Mouse (Mus musculus) 3T3-L1 (cell line): ENCODE data around the gene Cggbp1.
A peak's percentile ranks its signal among the peaks of the same experiment; 100 is the strongest.

Source experiments
- DNase-seq: peaks from one replicate; pipeline ENCODE4 v3.0.0-alpha.2; 2015; ENCODE audit warnings: low read depth, low spot score

The Cggbp1 gene

GRCm38 (mm10) chr16:64873416-64874305 lies 21.9 kb downstream of the Cggbp1 start:
- peak; percentile 96 for DNase-seq

- DNase-seq, result peak; percentile 22
Observed at GRCm38 (mm10) chr16:64875384-64875783, 23.6 kb downstream of the Cggbp1 start.

- no peak for DNase-seq
Observed at GRCm38 (mm10) chr16:64875822-64876221, 24.0 kb downstream of the Cggbp1 start.

DNA sequence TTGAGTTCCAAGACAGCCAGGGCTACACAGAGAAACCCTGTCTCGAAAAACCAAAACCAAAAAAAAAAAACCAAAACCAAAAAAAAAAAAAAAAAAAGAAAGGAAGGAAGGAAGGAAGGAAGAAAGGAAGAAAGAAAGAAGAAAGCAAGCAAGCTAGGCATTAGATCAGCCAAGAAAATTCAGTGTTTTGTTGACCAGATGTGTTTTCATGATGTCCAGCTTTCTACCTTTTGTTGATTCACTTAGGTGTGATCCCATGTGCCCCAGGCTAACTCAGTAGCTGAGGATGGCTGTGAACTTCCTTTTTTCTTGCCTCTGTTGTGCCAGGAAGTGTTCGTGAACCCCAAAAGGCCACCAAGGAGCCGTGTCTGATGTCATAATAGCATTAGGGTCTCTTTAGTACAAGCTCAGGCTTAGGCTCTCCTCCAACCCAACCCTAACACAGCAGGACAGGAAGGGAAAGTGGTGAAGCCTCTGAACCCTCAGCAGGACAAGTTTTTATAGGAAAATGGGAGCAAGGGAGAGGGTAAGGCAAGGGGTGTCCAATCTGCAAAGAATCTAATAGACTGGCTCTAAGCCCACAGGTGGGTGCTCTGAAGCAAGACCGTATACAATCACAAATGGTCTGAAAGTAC lies 25.0 kb downstream of the Cggbp1 start:
- no peak for DNase-seq

DNA sequence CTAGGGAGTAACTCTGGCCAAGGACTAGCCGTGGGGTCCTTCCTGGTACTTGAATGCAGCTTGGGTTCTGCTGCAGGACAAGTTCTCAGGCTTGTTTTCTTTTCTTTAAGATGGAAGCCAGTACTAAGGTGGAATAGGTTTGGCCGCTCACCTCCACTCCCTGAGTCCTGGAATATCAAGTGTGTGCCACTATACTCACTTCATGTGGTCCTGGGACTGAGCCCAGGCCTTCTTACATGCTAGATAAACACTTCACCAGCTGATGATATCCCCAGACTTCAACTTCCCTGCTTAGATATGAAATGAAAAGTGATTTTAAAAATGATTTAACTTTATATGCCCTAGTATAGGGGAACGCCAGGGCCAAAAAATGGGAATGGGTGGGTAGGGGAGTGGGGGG lies 25.5 kb downstream of the Cggbp1 start:
- no peak for DNase-seq

DNA sequence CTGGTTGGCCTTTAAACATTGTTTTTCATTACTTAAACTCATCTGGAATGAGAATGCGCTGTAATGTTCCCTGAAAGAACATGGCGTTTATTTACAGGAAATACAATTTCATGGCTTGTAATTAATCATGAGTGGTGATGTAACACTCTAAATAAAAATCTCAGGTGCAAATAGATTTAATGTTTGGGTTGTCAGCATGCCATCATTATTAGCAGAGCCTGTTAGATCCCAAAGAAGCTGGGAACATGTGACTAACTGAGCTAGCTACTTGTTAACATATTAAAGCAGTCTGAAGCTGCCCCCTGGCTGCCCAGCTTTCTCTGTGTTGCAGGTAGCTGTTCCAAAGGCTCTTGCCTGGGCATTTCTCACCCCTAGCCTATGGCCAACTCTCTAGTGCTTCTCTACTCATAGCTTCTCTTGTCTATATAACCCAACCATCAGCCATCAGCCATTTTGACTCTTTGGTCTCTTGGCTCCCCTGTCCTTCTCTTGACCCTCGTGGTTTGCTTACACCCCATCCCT lies 26.9 kb downstream of the Cggbp1 start:
- no peak for DNase-seq

DNA sequence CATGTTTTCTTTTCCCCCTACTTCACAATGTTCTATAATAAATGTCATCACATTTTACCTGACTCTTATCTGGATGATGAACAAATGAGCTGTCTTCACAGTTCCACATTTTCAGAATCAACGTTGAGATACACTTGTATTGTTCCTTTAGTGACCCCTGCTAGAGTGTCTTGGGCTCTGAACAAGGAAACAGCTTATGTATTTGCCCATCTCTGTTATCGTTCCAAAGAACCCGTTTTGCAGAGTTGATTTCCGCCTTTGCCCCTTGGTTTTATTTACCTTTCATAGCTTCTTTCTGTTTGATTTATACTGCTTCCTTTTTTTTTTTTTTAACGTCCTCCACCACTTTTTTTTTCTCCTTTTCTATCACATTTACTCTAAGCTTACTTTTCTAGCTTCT lies 27.9 kb downstream of the Cggbp1 start:
- no peak for DNase-seq

GRCm38 (mm10) chr16:64880986-64881385 lies 29.2 kb downstream of the Cggbp1 start:
- no peak for DNase-seq

- DNase-seq, result no peak
Observed at GRCm38 (mm10) chr16:64881442-64881841, 29.6 kb downstream of the Cggbp1 start.

DNA sequence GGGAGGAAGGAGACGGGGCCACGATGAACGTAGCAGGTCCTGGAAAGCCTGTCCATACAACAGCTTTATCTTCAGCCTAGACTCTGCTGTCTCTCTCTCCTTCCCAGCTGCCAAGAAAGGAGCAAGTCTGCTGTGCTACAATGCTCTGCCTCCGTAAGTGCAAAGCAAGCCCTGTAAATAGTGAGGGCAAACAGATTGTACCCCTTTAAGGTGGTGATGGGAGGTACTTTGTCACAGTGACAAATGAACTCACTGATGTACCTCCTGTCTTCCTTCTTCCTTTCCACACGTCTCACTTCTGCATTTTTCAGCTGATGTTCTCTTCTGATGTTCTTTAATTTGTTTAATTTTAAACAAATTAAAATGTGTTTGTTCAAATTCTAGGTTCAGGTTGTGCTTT lies 32.1 kb downstream of the Cggbp1 start:
- no peak for DNase-seq

GRCm38 (mm10) chr16:64884420-64884838 lies 32.6 kb downstream of the Cggbp1 start:
- peak; percentile 42 for DNase-seq

GRCm38 (mm10) chr16:64885142-64885541 lies 33.3 kb downstream of the Cggbp1 start:
- DNase-seq, result no peak

GRCm38 (mm10) chr16:64885547-64885946 lies 33.8 kb downstream of the Cggbp1 start:
- DNase-seq, result no peak

GRCm38 (mm10) chr16:64889496-64889895 lies 37.7 kb downstream of the Cggbp1 start:
- DNase-seq, result no peak

GRCm38 (mm10) chr16:64899084-64899483 lies 47.3 kb downstream of the Cggbp1 start:
- peak; percentile 45 for DNase-seq

DNA sequence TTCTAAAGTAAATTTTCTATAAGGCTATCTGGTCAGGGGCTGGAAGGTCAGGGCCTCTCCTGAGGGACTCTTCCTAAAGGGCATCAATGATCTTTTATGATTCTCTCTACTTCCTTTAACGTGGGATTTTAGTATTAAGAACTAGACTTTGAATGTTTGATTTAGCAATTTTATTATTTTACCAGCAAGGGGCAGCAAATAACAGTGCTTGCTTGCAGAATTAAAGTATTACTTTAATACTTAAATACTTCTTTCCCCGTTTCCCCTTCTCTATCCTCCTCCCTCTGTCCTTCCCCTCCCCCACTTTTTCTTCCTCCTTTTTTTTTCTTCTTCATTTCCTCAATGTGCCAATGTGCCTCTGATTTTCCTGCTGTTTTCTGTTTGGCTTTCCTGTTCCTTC lies 51.5 kb downstream of the Cggbp1 start:
- peak; percentile 54 for DNase-seq

DNA sequence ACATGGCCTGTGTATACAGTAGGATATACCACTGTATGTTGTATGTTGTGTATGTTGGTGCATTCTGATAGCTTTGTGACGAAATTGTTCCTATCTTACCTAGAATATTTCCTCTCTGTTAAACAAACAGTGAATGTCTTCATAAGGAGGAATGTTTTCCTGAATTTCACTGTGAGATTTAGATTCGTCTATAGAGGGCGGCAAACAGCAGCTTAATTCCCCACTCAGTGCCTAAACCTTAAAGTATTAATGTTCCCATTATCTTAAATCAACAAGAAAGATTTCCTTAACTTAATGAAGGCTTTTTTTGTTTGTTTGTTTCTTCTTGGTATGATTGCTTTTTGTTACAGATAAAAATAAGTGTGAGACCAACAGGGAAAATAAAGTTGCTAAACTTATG lies 55.3 kb downstream of the Cggbp1 start:
- peak; percentile 74 for DNase-seq

DNA sequence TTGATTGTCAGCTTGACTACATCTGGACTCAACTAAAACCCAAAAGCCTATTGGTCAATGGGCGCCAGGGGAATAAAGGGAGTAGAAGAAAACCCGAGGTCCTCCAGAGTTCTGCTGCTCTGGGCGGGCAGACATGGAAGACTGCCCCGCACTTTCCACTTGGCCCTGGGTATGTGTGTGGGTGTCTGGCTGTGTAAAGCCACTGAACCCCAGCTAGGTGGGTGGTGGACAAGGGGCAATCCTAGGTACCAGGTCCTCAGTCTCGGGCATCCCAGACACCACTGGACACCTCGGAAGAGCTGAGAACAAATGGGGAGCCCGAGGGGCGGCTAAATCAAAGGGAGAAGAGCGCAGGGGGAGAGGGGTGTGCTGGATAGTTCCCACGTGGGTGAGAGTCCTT lies 57.0 kb downstream of the Cggbp1 start:
- DNase-seq, result no peak
